In genomic region chr6:88937214-88937549, GRCm38 (mm10) we compare ENCODE assay signal across 21 mouse cellular contexts. TPM values are rescaled to one million over a fixed set of nuclear protein-coding genes. Genes with fewer than 3 reads are reported as not detected.
A peak's percentile ranks its signal among the peaks of the same experiment; 100 is the strongest.
DNase-seq lines count a peak whose midpoint lies in the region; ATAC-seq lines count a peak whose summit lies in the region.
"Had no signal": no experiment of that assay in that cellular context is flagged by ENCODE, and none has a peak within 500 bp of the region (broad histone marks: within the 10 kb centered on the region; RNA-seq: fewer than 3 reads in every experiment).

No protein-coding gene starts in this region.

- WGBS in forebrain, embryonic 11.5 days: 29% methylated on average over 4 of the region's 4 CpGs
- 37% methylated on average over 4 of the region's 4 CpGs for WGBS in forebrain, embryonic 15.5 days
- 39% methylated on average over 4 of the region's 4 CpGs for WGBS in hindbrain, embryonic 12.5 days
- 21% methylated on average over 4 of the region's 4 CpGs for WGBS in hindbrain, embryonic 16.5 days
- WGBS in embryonic facial prominence, embryonic 10.5 days: 36% methylated on average over 4 of the region's 4 CpGs
- WGBS in midbrain, embryonic 13.5 days: 15% methylated on average over 4 of the region's 4 CpGs
- 52% methylated on average over 4 of the region's 4 CpGs for WGBS in intestine, embryonic 16.5 days

- H3K4me2 ChIP-seq in forebrain, embryonic 11.5 days (ENCODE audit: low read depth, low read length, severe bottlenecking): no peak overlapping the region
- no peak overlapping the region for H3K4me2 ChIP-seq in forebrain, embryonic 15.5 days (replicated peaks)
- H3K4me2 ChIP-seq in hindbrain, embryonic 12.5 days (replicated peaks): no peak overlapping the region
- H3K4me2 ChIP-seq in hindbrain, embryonic 16.5 days (ENCODE audit: low read length): no peak overlapping the region
- H3K4me2 ChIP-seq in midbrain, embryonic 13.5 days (replicated peaks): no peak overlapping the region
- H3K4me2 ChIP-seq in intestine, embryonic 16.5 days (ENCODE audit: low read depth, low read length): no peak overlapping the region
- H3K4me2 ChIP-seq: embryonic facial prominence, embryonic 15.5 days; kidney, embryonic 15.5 days; lung, embryonic 15.5 days had no signal

- no peak overlapping the region for H3K4me3 ChIP-seq in forebrain, embryonic 11.5 days (ENCODE audit: low read depth, low read length)
- H3K4me3 ChIP-seq in forebrain, embryonic 15.5 days: no peak overlapping the region
- no peak overlapping the region for H3K4me3 ChIP-seq in hindbrain, embryonic 12.5 days
- H3K4me3 ChIP-seq in hindbrain, embryonic 16.5 days (ENCODE audit: low read length): no peak overlapping the region
- no peak overlapping the region for H3K4me3 ChIP-seq in embryonic facial prominence, embryonic 10.5 days
- no peak overlapping the region for H3K4me3 ChIP-seq in midbrain, embryonic 13.5 days (replicated peaks)
- H3K4me3 ChIP-seq in intestine, embryonic 16.5 days (ENCODE audit: low read length): no peak overlapping the region
- H3K4me3 ChIP-seq: embryonic facial prominence, embryonic 15.5 days; kidney, embryonic 15.5 days; lung, embryonic 15.5 days had no signal

- 0 out of 2 replicates have a peak overlapping the region, but pooled peaks have one; percentile 3 for H3K9ac ChIP-seq in forebrain, embryonic 11.5 days (ENCODE audit: low read length)
- H3K9ac ChIP-seq in forebrain, embryonic 15.5 days (replicated peaks): no peak overlapping the region
- no peak overlapping the region for H3K9ac ChIP-seq in hindbrain, embryonic 12.5 days
- no peak overlapping the region for H3K9ac ChIP-seq in hindbrain, embryonic 16.5 days (ENCODE audit: low read depth, low read length)
- no peak overlapping the region for H3K9ac ChIP-seq in midbrain, embryonic 13.5 days (replicated peaks)
- no peak overlapping the region for H3K9ac ChIP-seq in intestine, embryonic 16.5 days (ENCODE audit: low read depth, low read length)
- H3K9ac ChIP-seq: embryonic facial prominence, embryonic 15.5 days; kidney, embryonic 15.5 days; liver, embryonic 14.5 days; lung, embryonic 15.5 days had no signal

- peaks cover 2% of the 10 kb centered on the region for H3K27me3 ChIP-seq in forebrain, embryonic 11.5 days (ENCODE audit: control insufficient read depth, insufficient read depth, low read length)
- H3K27me3 ChIP-seq in forebrain, embryonic 15.5 days: no peaks in the 10 kb centered on the region; the same call in 1 of the 2 replicates
- 0 out of 2 replicates have a peak, but pooled peaks cover 3% of the 10 kb centered on the region for H3K27me3 ChIP-seq in hindbrain, embryonic 12.5 days
- no peaks in the 10 kb centered on the region for H3K27me3 ChIP-seq in hindbrain, embryonic 16.5 days (replicated peaks; ENCODE audit: control insufficient read depth, insufficient read depth, low read length)
- peaks cover 64% of the 10 kb centered on the region for H3K27me3 ChIP-seq in embryonic facial prominence, embryonic 10.5 days (replicated peaks; ENCODE audit: low read depth, poor library complexity, severe bottlenecking)
- peaks cover 22% of the 10 kb centered on the region for H3K27me3 ChIP-seq in midbrain, embryonic 13.5 days
- H3K27me3 ChIP-seq in intestine, embryonic 16.5 days (replicated peaks; ENCODE audit: control insufficient read depth, insufficient read depth, low read length): no peaks in the 10 kb centered on the region
- H3K27me3 ChIP-seq: kidney, embryonic 15.5 days; lung, embryonic 15.5 days; Patski had no signal

- no peaks in the 10 kb centered on the region for H3K36me3 ChIP-seq in forebrain, embryonic 11.5 days (ENCODE audit: control insufficient read depth, insufficient read depth, low read length)
- no peaks in the 10 kb centered on the region for H3K36me3 ChIP-seq in forebrain, embryonic 15.5 days
- no peaks in the 10 kb centered on the region for H3K36me3 ChIP-seq in hindbrain, embryonic 12.5 days
- H3K36me3 ChIP-seq in hindbrain, embryonic 16.5 days (ENCODE audit: control insufficient read depth, insufficient read depth, low read length): no peaks in the 10 kb centered on the region
- no peaks in the 10 kb centered on the region for H3K36me3 ChIP-seq in embryonic facial prominence, embryonic 10.5 days (replicated peaks)
- H3K36me3 ChIP-seq in midbrain, embryonic 13.5 days: no peaks in the 10 kb centered on the region
- H3K36me3 ChIP-seq in intestine, embryonic 16.5 days (ENCODE audit: control insufficient read depth, insufficient read depth, low read length): no peaks in the 10 kb centered on the region
- H3K36me3 ChIP-seq: embryonic facial prominence, embryonic 15.5 days; kidney, embryonic 15.5 days; lung, embryonic 15.5 days had no signal

- peaks cover 41% of the 10 kb centered on the region for H3K4me1 ChIP-seq in forebrain, embryonic 11.5 days (replicated peaks; ENCODE audit: control insufficient read depth, insufficient read depth, low read length)
- peaks cover 65% of the 10 kb centered on the region for H3K4me1 ChIP-seq in forebrain, embryonic 15.5 days
- H3K4me1 ChIP-seq in hindbrain, embryonic 12.5 days: peaks cover 84% of the 10 kb centered on the region
- peaks cover 39% of the 10 kb centered on the region for H3K4me1 ChIP-seq in hindbrain, embryonic 16.5 days (ENCODE audit: control insufficient read depth, insufficient read depth, low read depth, low read length)
- H3K4me1 ChIP-seq in embryonic facial prominence, embryonic 10.5 days: peaks cover 87% of the 10 kb centered on the region
- H3K4me1 ChIP-seq in midbrain, embryonic 13.5 days (replicated peaks): peaks cover 89% of the 10 kb centered on the region
- H3K4me1 ChIP-seq in intestine, embryonic 16.5 days (ENCODE audit: control insufficient read depth, insufficient read depth, low read length): peaks cover 17% of the 10 kb centered on the region

- H3K27ac ChIP-seq in forebrain, embryonic 11.5 days (ENCODE audit: low read depth, low read length): peak overlapping the region; percentile 63; the same call in 1 of the 2 replicates
- H3K27ac ChIP-seq in forebrain, embryonic 15.5 days (replicated peaks): no peak overlapping the region
- H3K27ac ChIP-seq in hindbrain, embryonic 12.5 days: peak overlapping the region; percentile 92
- H3K27ac ChIP-seq in hindbrain, embryonic 16.5 days (ENCODE audit: low read depth, low read length): no peak overlapping the region
- peak overlapping the region; percentile 74 for H3K27ac ChIP-seq in embryonic facial prominence, embryonic 10.5 days (replicated peaks)
- peak overlapping the region; percentile 90 for H3K27ac ChIP-seq in midbrain, embryonic 13.5 days
- H3K27ac ChIP-seq in intestine, embryonic 16.5 days (ENCODE audit: low read length): no peak overlapping the region
- H3K27ac ChIP-seq: embryonic facial prominence, embryonic 15.5 days; kidney, embryonic 15.5 days; liver, embryonic 14.5 days; lung, embryonic 15.5 days; macrophage had no signal

- no peaks in the 10 kb centered on the region for H3K9me3 ChIP-seq in forebrain, embryonic 11.5 days (ENCODE audit: control insufficient read depth, low read length)
- no peaks in the 10 kb centered on the region for H3K9me3 ChIP-seq in forebrain, embryonic 15.5 days
- H3K9me3 ChIP-seq in hindbrain, embryonic 12.5 days (replicated peaks): no peaks in the 10 kb centered on the region
- H3K9me3 ChIP-seq in hindbrain, embryonic 16.5 days (ENCODE audit: control insufficient read depth, low read length): no peaks in the 10 kb centered on the region
- H3K9me3 ChIP-seq in embryonic facial prominence, embryonic 10.5 days: no peaks in the 10 kb centered on the region
- no peaks in the 10 kb centered on the region for H3K9me3 ChIP-seq in midbrain, embryonic 13.5 days
- no peaks in the 10 kb centered on the region for H3K9me3 ChIP-seq in intestine, embryonic 16.5 days (ENCODE audit: control insufficient read depth, low read length)
- H3K9me3 ChIP-seq: embryonic facial prominence, embryonic 15.5 days; kidney, embryonic 15.5 days; lung, embryonic 15.5 days had no signal

- DNase-seq in forebrain, embryonic 11.5 days (ENCODE audit: low spot score): peak; percentile 50
- peak; percentile 7 for DNase-seq in embryonic facial prominence, embryonic 10.5 days (ENCODE audit: low spot score)
- no peak for DNase-seq in adrenal gland, postnatal 14 days
- DNase-seq: adrenal gland, postnatal 10 days; cerebellum, adult 18-20 months; embryo, embryonic 11 days; heart, adult 18-20 months; spleen, adult 18-20 months had no signal

- no peak for ATAC-seq in forebrain, embryonic 11.5 days (replicated peaks; ENCODE audit: low FRiP score)
- ATAC-seq in forebrain, embryonic 15.5 days (replicated peaks): no peak
- ATAC-seq in hindbrain, embryonic 12.5 days (ENCODE audit: low FRiP score): no peak
- ATAC-seq in hindbrain, embryonic 16.5 days: no peak
- no peak for ATAC-seq in midbrain, embryonic 13.5 days
- ATAC-seq in intestine, embryonic 16.5 days: no peak
- ATAC-seq: CD4-positive, CD25-positive, alpha-beta regulatory T cell, adult 4 months; intestine, postnatal 0 days; Patski had no signal

RNA-seq across cellular contexts. Expression of gene Tpra1, which starts 35.1 kb away (rescaled TPM):
- polyA plus RNA-seq in forebrain, embryonic 11.5 days (2014; fragmentation: Nextera tagmentation; extraction: Ambion mirVana): 39.4 and 40.7 TPM in 2 replicates
- polyA plus RNA-seq in forebrain, embryonic 15.5 days (2015; fragmentation: Nextera tagmentation; extraction: Ambion mirVana): 61.5 and 64.1 TPM in 2 replicates
- 67.3 and 76.0 TPM in 2 replicates for polyA plus RNA-seq in hindbrain, embryonic 12.5 days (2016; fragmentation: Nextera tagmentation; extraction: Ambion mirVana)
- 92.3 and 94.7 TPM in 2 replicates for polyA plus RNA-seq in hindbrain, embryonic 16.5 days (2015; fragmentation: Nextera tagmentation; extraction: Ambion mirVana)
- polyA plus RNA-seq in embryonic facial prominence, embryonic 10.5 days (2016; fragmentation: Nextera tagmentation; extraction: Ambion mirVana): 54.4 and 56.7 TPM in 2 replicates
- polyA plus RNA-seq in midbrain, embryonic 13.5 days (2015; fragmentation: Nextera tagmentation; extraction: Ambion mirVana): 66.9 and 70.2 TPM in 2 replicates
- 73.7 and 77.0 TPM in 2 replicates for polyA plus RNA-seq in intestine, embryonic 16.5 days (2015; fragmentation: Nextera tagmentation; extraction: Ambion mirVana)
- 73.2 and 73.8 TPM in 2 replicates for total RNA-seq in adrenal gland, postnatal 14 days (2021)

RNA-seq across cellular contexts. Expression of gene Mcm2, which starts 38.6 kb away (rescaled TPM):
- 248 and 259 TPM in 2 replicates for polyA plus RNA-seq in forebrain, embryonic 11.5 days (2014; fragmentation: Nextera tagmentation; extraction: Ambion mirVana)
- 70.0 and 75.2 TPM in 2 replicates for polyA plus RNA-seq in forebrain, embryonic 15.5 days (2015; fragmentation: Nextera tagmentation; extraction: Ambion mirVana)
- 119 and 130 TPM in 2 replicates for polyA plus RNA-seq in hindbrain, embryonic 12.5 days (2016; fragmentation: Nextera tagmentation; extraction: Ambion mirVana)
- polyA plus RNA-seq in hindbrain, embryonic 16.5 days (2015; fragmentation: Nextera tagmentation; extraction: Ambion mirVana): 27.3 and 35.0 TPM in 2 replicates
- 262 and 280 TPM in 2 replicates for polyA plus RNA-seq in embryonic facial prominence, embryonic 10.5 days (2016; fragmentation: Nextera tagmentation; extraction: Ambion mirVana)
- 66.2 and 71.9 TPM in 2 replicates for polyA plus RNA-seq in midbrain, embryonic 13.5 days (2015; fragmentation: Nextera tagmentation; extraction: Ambion mirVana)
- polyA plus RNA-seq in intestine, embryonic 16.5 days (2015; fragmentation: Nextera tagmentation; extraction: Ambion mirVana): 90.1 and 101 TPM in 2 replicates
- total RNA-seq in adrenal gland, postnatal 14 days (2021): 53.9 and 60.2 TPM in 2 replicates

Comparison
In these comparisons a context has a peak if more than half of its experiments do, and no peak if none do; other contexts are left out.
1. H3K27ac ChIP-seq: peak in forebrain, embryonic 11.5 days (single experiment), hindbrain, embryonic 12.5 days (single experiment), embryonic facial prominence, embryonic 10.5 days (single experiment) and midbrain, embryonic 13.5 days (single experiment); none in forebrain, embryonic 15.5 days (single experiment), hindbrain, embryonic 16.5 days (single experiment) and intestine, embryonic 16.5 days (single experiment).